Mouse (Mus musculus) thymus, adult 2 months (tissue): ENCODE data around the gene Cdkn1b.
A peak's percentile ranks its signal among the peaks of the same experiment; 100 is the strongest.

Source experiments
- CTCF ChIP-seq: fragments of 200-500 bp; IDR thresholded peaks from 2 replicates; pipeline ENCODE4 v1.5.1; 2012; ENCODE audit warnings: mild to moderate bottlenecking, control low read depth, low read length, moderate library complexity, borderline replicate concordance; ENCODE audit not compliant: control insufficient read depth, poor library complexity, insufficient read depth; ENCODE audit errors: extremely low read depth
- POLR2A ChIP-seq: fragments of 200-500 bp; IDR thresholded peaks from 2 replicates; pipeline ENCODE4 v1.6.1; 2012; ENCODE audit warnings: mild to moderate bottlenecking, low read length, control low read depth, moderate library complexity; ENCODE audit not compliant: control insufficient read depth, poor library complexity, insufficient read depth; ENCODE audit errors: extremely low read depth

DNA sequence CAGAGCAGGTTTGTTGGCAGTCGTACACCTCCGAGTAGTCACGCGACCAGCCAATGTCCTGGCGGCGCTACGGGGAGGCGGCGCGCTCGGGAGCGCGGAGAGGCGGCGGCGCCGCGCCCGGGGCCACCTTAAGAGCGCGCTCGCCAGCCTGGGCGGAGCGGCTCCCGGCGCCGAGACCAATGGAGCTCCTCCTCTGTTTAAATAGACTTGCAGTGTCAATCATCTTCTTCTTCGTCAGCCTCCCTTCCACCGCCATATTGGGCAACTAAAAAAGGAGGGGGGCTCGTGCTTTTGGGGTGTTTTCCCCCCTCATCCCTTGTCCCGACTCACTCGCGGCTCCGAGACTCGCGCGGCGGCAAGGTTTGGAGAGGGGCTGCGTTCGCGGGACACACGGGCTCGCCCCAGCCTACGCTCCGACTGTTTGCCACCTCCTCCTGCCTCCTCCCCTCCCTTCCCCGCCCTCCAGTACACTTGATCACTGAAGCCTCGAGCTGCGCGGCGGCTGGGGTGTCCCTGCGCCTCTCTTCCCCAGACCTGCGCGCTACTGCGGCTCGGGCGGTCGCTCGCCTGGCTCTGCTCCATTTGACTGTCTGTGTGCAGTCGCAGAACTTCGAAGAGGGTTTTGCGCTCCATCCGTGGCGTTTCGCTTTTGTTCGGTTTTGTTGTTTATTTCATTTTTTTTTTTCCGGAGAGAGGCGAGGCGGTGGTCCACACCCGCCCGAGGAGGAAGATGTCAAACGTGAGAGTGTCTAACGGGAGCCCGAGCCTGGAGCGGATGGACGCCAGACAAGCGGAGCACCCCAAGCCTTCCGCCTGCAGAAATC is at the start of gene Cdkn1b:
- TF ChIP-seq CTCF (no peak; the same call in 1 of the 2 replicates), POLR2A (peak; percentile 94)
